Mouse (Mus musculus) midbrain, embryonic 11.5 days (tissue): Measurements from ENCODE around the gene Brd7. TPM values are rescaled to one million over a fixed set of nuclear protein-coding genes. Genes with fewer than 3 reads are reported as not detected.

Experiments used
- ATAC-seq: fragments of 200-750 bp; cut with Nextera tagmentation; 2 replicates; pipeline ENCODE4 v1.8.0; 2017; ENCODE audit warnings: moderate TSS enrichment, moderate library complexity; ENCODE audit not compliant: low FRiP score
- DNase-seq: peaks from one replicate; pipeline ENCODE4 v3.0.0; 2015; ENCODE audit warnings: low spot score; ENCODE audit errors: missing footprints
- H3K27ac ChIP-seq: fragments of 300-500 bp; sonication (generic); 2 replicates; pipeline ENCODE4 v1.5.1; 2014; ENCODE audit warnings: low read depth, low read length
- H3K27me3 ChIP-seq: fragments of 300-500 bp; sonication (generic); 2 replicates; pipeline ENCODE4 v1.6.1; 2014; ENCODE audit warnings: mild to moderate bottlenecking, low read length, moderate library complexity, mixed read lengths; ENCODE audit not compliant: control insufficient read depth, insufficient read depth
- H3K36me3 ChIP-seq: fragments of 300-500 bp; sonication (generic); 2 replicates; pipeline ENCODE4 v1.6.1; 2014; ENCODE audit warnings: mild to moderate bottlenecking, low read length, moderate library complexity, mixed read lengths; ENCODE audit not compliant: control insufficient read depth, insufficient read depth
- H3K4me1 ChIP-seq: fragments of 300-500 bp; sonication (generic); 2 replicates; pipeline ENCODE4 v1.6.1; 2014; ENCODE audit warnings: low read length; ENCODE audit not compliant: control insufficient read depth, insufficient read depth
- H3K4me2 ChIP-seq: fragments of 300-500 bp; sonication (generic); 2 replicates; pipeline ENCODE4 v1.6.1; 2014; ENCODE audit warnings: mild to moderate bottlenecking, moderate library complexity
- H3K4me3 ChIP-seq: fragments of 300-500 bp; sonication (generic); 2 replicates; pipeline ENCODE4 v1.5.1; 2014; ENCODE audit warnings: low read depth, low read length
- H3K9ac ChIP-seq: fragments of 300-500 bp; sonication (generic); 2 replicates; pipeline ENCODE4 v1.6.1; 2014; ENCODE audit warnings: low read length
- H3K9me3 ChIP-seq: fragments of 300-500 bp; sonication (generic); 2 replicates; pipeline ENCODE4 v1.6.1; 2016; ENCODE audit warnings: low read length; ENCODE audit not compliant: control insufficient read depth
- WGBS: fragments of 180-500 bp; shearing (Covaris S2); extraction: QIAGEN DNeasy Blood & Tissue Kit; methylation state at CpG from one replicate; pipeline ENCODE4 v1.1.7; 2014; 5-methylcytosine and 5-hydroxymethylcytosine counted together
- polyA plus RNA-seq: library from polyadenylated mRNA; unstranded; fragments of >200 nt; fragmentation: Nextera tagmentation; extraction: Ambion mirVana; gene quantifications from 2 replicates; pipeline ENCODE4 v1.2.1, GENCODE M21; 2014

The Brd7 gene
- 85.7 and 89.2 TPM in 2 replicates for polyA plus RNA-seq

GRCm38 (mm10) chr8:88361708-88362428 lies at the start of gene Brd7:
Brd7 (minus strand) TSS chr8:88362194.
- ATAC-seq = peak; percentile 93

GRCm38 (mm10) chr8:88411461-88411860 lies 49.5 kb upstream of the Brd7 start:
- no peak overlapping the region for H3K4me3 ChIP-seq
- no peaks in the 10 kb centered on the region for H3K27me3 ChIP-seq
- DNase-seq (peak; percentile 44), ATAC-seq (no peak)
- H3K9ac ChIP-seq = no peak overlapping the region
- no peaks in the 10 kb centered on the region for H3K9me3 ChIP-seq
- no peak overlapping the region for H3K4me2 ChIP-seq
- WGBS = 72% methylated on average over 6 of the region's 6 CpGs
- no peaks in the 10 kb centered on the region for H3K36me3 ChIP-seq
- H3K4me1 ChIP-seq = no peaks in the 10 kb centered on the region
- H3K27ac ChIP-seq = no peak overlapping the region

More at GRCm38 (mm10) chr8:88361708-88362428, at the start of gene Brd7:
- Histone ChIP-seq H3K36me3 (peaks cover 13% of the 10 kb centered on the region), H3K27me3 (no peaks in the 10 kb centered on the region), H3K4me2 (peak within 1 kb of the TSS; percentile 95), H3K27ac (peak within 1 kb of the TSS; percentile 56), H3K9me3 (peaks cover 3% of the 10 kb centered on the region; the same call in 1 of the 2 replicates), H3K9ac (peak within 1 kb of the TSS; percentile 97), H3K4me1 (peaks cover 9% of the 10 kb centered on the region; the same call in 1 of the 2 replicates), H3K4me3 (peak within 1 kb of the TSS; percentile 96)
- peak; percentile 99 for DNase-seq
- under 1% methylated on average over 63 of the region's 91 CpGs for WGBS

- H3K27ac ChIP-seq = no peak overlapping the region
- H3K4me3 ChIP-seq = no peak overlapping the region
- no peaks in the 10 kb centered on the region for H3K27me3 ChIP-seq
- H3K9me3 ChIP-seq = no peaks in the 10 kb centered on the region
- 61% methylated on average over 11 of the region's 11 CpGs for WGBS
- H3K4me1 ChIP-seq = no peaks in the 10 kb centered on the region
- no peak overlapping the region for H3K4me2 ChIP-seq
- ATAC-seq (no peak), DNase-seq (peak; percentile 53)
- H3K36me3 ChIP-seq = no peaks in the 10 kb centered on the region
- no peak overlapping the region for H3K9ac ChIP-seq
Measured at GRCm38 (mm10) chr8:88409401-88409940, 47.5 kb upstream of the Brd7 start.

GRCm38 (mm10) chr8:88407716-88408115 lies 45.7 kb upstream of the Brd7 start:
- Histone ChIP-seq H3K4me3 (no peak overlapping the region), H3K27me3 (no peaks in the 10 kb centered on the region), H3K27ac (no peak overlapping the region), H3K4me1 (no peaks in the 10 kb centered on the region), H3K9me3 (no peaks in the 10 kb centered on the region), H3K36me3 (no peaks in the 10 kb centered on the region), H3K9ac (no peak overlapping the region), H3K4me2 (no peak overlapping the region)
- DNase-seq (peak; percentile 75), ATAC-seq (no peak)
- 95% methylated on average over 6 of the region's 6 CpGs for WGBS

GRCm38 (mm10) chr8:88398060-88398459 lies 36.1 kb upstream of the Brd7 start:
- 87% methylated on average over 4 of the region's 4 CpGs for WGBS
- H3K4me3 ChIP-seq = no peak overlapping the region
- no peak overlapping the region for H3K4me2 ChIP-seq
- H3K9ac ChIP-seq = no peak overlapping the region
- peak; percentile 49 for DNase-seq
- no peaks in the 10 kb centered on the region for H3K4me1 ChIP-seq
- no peak for ATAC-seq
- H3K36me3 ChIP-seq = no peaks in the 10 kb centered on the region
- H3K27ac ChIP-seq = no peak overlapping the region
- H3K27me3 ChIP-seq = no peaks in the 10 kb centered on the region
- H3K9me3 ChIP-seq = no peaks in the 10 kb centered on the region

GRCm38 (mm10) chr8:88393298-88393697 lies 31.3 kb upstream of the Brd7 start:
- no peak overlapping the region for H3K27ac ChIP-seq
- WGBS = 95% methylated on average over 3 of the region's 3 CpGs

GRCm38 (mm10) chr8:88390749-88391148 lies 28.8 kb upstream of the Brd7 start:
- no peaks in the 10 kb centered on the region for H3K4me1 ChIP-seq
- H3K4me2 ChIP-seq = no peak overlapping the region
- peak; percentile 64 for DNase-seq
- no peaks in the 10 kb centered on the region for H3K9me3 ChIP-seq
- no peak overlapping the region for H3K9ac ChIP-seq
- no peak overlapping the region for H3K4me3 ChIP-seq
- H3K36me3 ChIP-seq = no peaks in the 10 kb centered on the region
- 94% methylated on average over 1 of the region's 1 CpGs for WGBS
- ATAC-seq = no peak
- no peaks in the 10 kb centered on the region for H3K27me3 ChIP-seq
- H3K27ac ChIP-seq = no peak overlapping the region

More at GRCm38 (mm10) chr8:88393298-88393697, 31.3 kb upstream of the Brd7 start:
- H3K36me3 ChIP-seq = no peaks in the 10 kb centered on the region
- no peak for ATAC-seq
- no peaks in the 10 kb centered on the region for H3K4me1 ChIP-seq
- no peaks in the 10 kb centered on the region for H3K9me3 ChIP-seq
- no peaks in the 10 kb centered on the region for H3K27me3 ChIP-seq
- H3K9ac ChIP-seq = no peak overlapping the region
- H3K4me3 ChIP-seq = no peak overlapping the region
- H3K4me2 ChIP-seq = no peak overlapping the region
- DNase-seq = no peak

- Histone ChIP-seq H3K27me3 (no peaks in the 10 kb centered on the region), H3K9ac (no peak overlapping the region)
- 74% methylated on average over 7 of the region's 7 CpGs for WGBS
Measured at GRCm38 (mm10) chr8:88388691-88389239, 26.8 kb upstream of the Brd7 start.

GRCm38 (mm10) chr8:88387874-88388273 lies 25.9 kb upstream of the Brd7 start:
- H3K27me3 ChIP-seq = no peaks in the 10 kb centered on the region
- ATAC-seq (no peak), DNase-seq (no peak)
- no peak overlapping the region for H3K4me3 ChIP-seq
- H3K9ac ChIP-seq = no peak overlapping the region
- 93% methylated on average over 8 of the region's 8 CpGs for WGBS
- H3K27ac ChIP-seq = no peak overlapping the region
- no peaks in the 10 kb centered on the region for H3K36me3 ChIP-seq
- H3K4me2 ChIP-seq = no peak overlapping the region
- H3K4me1 ChIP-seq = no peaks in the 10 kb centered on the region
- H3K9me3 ChIP-seq = no peaks in the 10 kb centered on the region

More at GRCm38 (mm10) chr8:88388691-88389239, 26.8 kb upstream of the Brd7 start:
- no peaks in the 10 kb centered on the region for H3K4me1 ChIP-seq
- ATAC-seq (no peak), DNase-seq (no peak)
- H3K9me3 ChIP-seq = no peaks in the 10 kb centered on the region
- H3K27ac ChIP-seq = no peak overlapping the region
- no peaks in the 10 kb centered on the region for H3K36me3 ChIP-seq
- no peak overlapping the region for H3K4me2 ChIP-seq
- no peak overlapping the region for H3K4me3 ChIP-seq
